Mouse (Mus musculus) c-Kit-negative CD71-positive TER-119-positive erythroid progenitor cells, embryonic 14.5 days (primary cell): ENCODE measurements around the gene Rad51c.
A peak's percentile ranks its signal among the peaks of the same experiment; 100 is the strongest.
"Not testable (repeated sequence)": the region's sequence is repeated elsewhere in the genome, so short reads cannot be mapped to it uniquely, and the experiment has no call there.

ENCODE experiments used
- DNase-seq: peaks from one replicate; pipeline ENCODE4 v3.0.0-alpha.2; 2013; ENCODE audit warnings: low read depth, low spot score

Gene Rad51c

DNA sequence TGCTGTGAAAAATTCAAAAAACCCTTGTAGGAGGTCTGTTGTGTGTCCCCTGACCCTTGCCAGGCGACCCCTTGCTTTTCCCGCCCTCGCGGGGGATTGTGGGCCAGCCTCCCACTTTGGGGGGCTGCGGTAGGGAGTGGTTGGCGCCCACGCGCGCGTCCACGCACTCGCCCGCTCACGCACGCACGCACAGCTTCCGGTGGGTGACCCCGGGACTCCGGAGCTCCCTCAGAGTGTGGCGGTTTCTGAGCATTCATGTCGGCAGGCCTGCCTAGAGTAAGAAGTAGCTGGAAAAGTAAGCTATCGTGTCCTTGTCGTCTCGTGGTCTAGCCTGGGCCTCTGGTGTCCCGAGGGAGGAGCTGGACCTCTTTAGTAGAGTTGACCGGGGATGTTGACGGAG is at the start of gene Rad51c, which contains the start of gene Tex14:
Gene Rad51c, minus strand, starts transcription at position 79 of the 400 bp plus-strand sequence.
Gene Tex14, plus strand, starts transcription at position 190 of the 400 bp plus-strand sequence.
- DNase-seq, result no peak

DNA sequence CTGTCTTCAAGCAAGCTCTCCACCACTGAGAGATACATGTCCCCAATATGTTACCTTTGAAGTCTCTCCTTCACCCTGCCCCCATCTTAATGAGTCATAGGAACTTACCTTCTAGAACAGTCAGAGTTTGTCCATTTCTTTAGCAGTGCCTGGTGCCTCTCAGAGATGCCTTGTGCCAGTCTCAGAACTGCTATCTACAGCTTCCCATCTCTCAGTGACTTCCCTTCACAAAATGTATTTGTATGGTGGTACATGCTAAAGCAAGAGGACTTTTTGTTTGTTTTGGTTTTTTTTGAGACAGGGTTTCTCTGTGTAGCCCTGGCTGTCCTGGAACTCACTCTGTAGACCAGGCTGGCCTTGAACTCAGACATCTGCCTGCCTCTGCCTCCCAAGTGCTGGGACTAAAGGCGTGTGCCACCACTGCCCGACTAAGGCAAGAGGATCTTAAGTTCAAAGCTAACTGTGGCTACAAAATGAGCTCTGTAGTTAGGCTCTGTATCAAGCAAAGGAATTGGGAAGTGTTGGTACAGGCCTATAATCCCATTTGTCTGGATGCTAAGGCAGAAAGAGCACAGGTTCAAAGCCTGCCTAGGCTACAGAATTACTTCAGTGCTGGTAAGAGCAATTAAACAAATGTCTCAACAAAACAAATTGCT is 49.4 kb upstream of the Rad51c start:
- no peak for DNase-seq

DNA sequence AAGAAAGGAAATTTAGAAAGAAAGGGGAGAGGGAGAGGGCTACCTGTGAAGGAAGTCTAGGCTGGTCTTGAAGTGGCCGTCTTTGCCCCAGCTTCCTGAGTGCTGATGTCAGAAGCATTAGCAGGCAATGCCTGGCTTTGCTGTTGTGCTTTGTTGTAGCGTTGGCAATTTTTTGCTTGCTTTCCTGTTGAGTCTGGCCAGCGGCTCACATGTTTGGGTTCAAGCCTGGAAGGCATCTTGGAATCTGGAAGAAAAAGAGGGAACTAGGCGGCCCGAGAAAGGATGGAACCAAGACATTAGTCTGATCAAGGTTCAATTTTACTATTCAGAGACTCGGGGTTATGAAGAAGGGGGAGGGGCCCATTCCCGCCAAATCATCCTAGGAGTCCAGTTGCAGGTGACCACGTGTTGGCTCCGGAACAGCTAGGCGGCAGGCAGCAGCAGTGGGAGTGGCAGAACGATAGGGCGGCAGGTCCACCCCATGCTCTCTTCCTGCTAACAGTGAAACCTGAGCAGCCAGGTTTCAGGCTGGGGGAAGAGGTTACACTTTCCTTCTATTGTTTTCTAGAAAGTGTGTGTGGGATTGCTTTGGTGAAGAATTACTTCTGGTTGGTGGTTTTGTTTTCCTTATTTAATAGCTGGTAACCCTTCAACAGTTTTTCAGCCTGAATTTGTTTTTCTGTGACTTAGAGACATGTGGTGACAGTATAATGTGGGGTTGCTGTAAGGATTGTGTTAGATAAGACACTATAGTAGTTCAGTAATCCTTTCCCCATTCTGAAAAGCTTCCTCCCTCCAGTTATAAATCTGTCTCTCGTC is 48.7 kb upstream of the Rad51c start:
- no peak for DNase-seq

DNA sequence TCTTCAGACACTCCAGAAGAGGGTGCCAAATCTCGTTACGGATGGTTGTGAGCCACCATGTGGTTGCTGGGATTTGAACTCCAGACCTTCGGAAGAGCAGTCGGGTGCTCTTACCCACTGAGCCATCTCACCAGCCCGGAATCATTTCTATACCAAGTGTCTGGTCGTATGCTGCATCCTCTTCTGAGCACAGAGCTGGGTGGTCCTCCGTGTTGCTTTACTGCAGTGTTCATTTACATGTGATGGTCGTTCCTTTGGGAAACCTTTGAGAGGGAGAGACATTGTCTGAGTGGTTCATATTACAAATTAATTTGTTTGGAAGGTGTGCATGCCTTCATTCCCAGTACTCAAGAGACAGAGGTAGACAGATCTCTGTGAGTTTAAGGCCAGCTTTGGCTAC is 48.0 kb upstream of the Rad51c start:
- DNase-seq, result not testable (repeated sequence)

DNA sequence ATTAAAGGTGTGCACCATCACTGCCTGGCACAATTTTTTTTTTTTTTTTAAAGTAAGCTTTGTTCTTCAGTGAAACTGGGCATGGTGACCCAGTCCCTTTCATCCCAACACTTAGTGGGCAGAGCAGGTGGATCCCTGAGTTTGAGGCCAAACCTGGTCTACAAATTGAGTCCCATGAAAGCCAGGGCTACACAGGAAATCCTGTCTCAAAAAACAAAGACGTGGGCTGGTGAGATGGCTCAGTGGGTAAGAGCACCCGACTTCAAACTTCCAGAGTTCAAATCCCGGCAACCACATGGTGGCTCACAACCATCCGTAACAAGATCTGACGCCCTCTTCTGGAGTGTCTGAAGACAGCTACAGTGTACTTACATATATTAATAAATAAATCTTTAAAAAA is 45.1 kb upstream of the Rad51c start:
- not testable (repeated sequence) for DNase-seq

DNA sequence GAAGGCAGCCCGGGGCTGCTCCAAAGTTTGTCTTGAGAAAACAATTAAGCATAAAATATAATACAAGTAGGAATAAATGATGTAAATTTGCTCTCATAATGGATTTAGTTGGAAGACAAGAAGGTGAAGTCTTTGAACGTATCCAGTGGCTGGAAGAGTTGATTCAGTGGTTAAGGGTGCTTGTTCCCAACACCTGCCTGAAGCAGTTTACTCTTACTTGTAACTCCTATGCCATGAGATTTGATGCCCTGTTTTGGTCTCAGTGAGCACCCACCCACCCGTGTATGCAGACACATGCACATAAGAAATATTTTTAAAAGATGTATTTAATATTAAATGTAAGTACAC is 44.4 kb upstream of the Rad51c start:
- no peak for DNase-seq

DNA sequence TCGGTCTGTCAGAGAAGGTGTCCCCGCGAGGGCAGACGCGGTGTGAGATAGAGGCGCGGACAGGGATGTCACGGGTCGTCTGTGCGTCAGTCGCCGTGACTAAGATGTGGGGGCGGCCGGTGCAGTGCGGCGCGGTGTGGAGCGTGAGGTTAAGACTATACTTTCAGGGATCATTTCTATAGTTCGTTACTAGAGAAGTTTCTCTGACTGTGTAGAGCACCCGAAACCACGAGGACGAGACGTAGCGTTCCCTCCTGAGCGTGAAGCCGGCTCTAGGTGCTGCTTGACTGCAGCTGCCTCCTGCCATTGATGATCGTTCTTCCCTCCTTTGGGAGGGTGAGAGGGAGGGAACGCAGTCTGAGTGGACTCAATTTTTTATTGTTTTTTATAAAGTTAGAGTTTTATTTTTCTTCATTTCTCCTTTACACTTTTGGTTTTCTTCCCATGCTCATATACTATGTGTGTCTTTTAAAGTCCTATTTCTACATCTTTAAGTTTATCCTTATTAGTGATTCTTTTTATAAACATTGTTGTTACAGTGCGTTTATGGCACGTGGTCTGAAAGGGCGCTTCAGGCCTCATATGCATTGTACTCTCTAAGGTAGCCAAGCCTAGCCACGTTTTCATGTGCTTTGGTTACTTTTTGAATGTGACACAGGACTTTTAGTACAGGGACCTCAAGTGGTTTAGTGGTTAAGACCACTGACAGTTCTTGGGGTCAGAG is 43.9 kb upstream of the Rad51c start:
- DNase-seq, result peak; percentile 59

DNA sequence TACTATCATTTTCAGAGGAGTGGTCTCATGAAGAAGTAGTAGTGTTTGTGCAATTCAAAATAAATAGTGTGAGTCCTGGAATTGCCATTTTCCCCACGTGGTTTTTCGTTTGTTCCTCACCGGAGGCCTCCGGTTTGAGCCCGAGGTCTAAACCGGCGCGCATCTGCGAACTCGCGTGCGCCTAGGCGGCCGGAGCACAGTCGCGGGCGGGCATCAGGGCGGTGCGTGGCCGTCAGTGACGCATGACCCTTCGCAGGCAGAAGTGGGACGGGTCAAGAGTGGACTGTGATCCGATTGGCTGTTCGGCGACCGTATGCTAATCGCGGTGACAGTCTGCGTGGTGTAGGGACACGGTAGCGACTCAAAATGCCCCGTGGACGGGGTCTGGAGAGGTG is 43.3 kb upstream of the Rad51c start:
- DNase-seq, result peak; percentile 65

DNA sequence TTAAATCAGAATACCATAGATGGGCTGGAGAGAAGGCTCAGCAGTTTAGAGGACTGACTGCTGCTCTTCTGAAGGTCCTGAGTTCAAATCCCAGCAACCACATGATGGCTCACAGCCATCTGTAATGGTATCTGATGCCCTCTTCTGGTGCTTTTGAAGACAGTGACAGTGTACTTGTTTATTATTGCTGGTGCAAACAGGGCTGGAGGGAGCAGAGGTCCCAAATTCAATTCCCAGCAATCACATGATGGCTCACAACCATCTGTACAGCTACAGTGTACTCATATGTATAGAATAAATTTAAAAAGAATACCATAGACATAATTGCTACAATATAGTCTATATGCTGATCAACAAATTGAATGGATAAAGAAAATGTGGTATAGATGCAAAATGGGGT is 42.7 kb upstream of the Rad51c start:
- DNase-seq, result no peak

DNA sequence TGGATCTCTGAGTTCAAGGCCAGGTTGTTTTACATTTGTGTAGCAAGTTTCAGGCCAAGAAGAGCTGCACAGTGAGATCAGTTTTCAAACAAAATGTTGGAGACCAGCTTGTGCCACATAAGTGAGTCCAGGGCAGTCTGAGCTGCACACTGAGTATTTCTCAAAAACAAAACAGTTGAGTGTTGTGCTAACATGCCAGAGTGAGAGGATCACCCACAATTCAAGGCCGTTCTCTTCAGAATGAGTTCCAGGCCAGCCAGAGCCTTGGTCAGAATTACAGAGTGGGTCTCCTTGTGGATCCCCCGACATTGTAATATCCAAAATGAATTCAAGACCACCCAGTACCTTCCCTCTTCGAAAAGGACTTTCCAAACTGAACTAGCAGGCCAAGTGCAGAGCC is 41.4 kb upstream of the Rad51c start:
- DNase-seq, result no peak

- not testable (repeated sequence) for DNase-seq
These were observed 40.8 kb upstream of the Rad51c start for GRCm38 (mm10) chr11:87445593-87445992.

GRCm38 (mm10) chr11:87444735-87445428 is 40.1 kb upstream of the Rad51c start:
- no peak for DNase-seq

GRCm38 (mm10) chr11:87444056-87444455 is 39.3 kb upstream of the Rad51c start:
- DNase-seq, result not testable (repeated sequence)

- DNase-seq, result peak; percentile 56
These were observed 38.7 kb upstream of the Rad51c start for GRCm38 (mm10) chr11:87443373-87443883.

- DNase-seq, result not testable (repeated sequence)
These were observed 38.1 kb upstream of the Rad51c start for GRCm38 (mm10) chr11:87442643-87443372.

- DNase-seq, result no peak
These were observed 35.2 kb upstream of the Rad51c start for GRCm38 (mm10) chr11:87439796-87440420.

- DNase-seq, result no peak
These were observed 31.8 kb upstream of the Rad51c start for GRCm38 (mm10) chr11:87436326-87437232.

GRCm38 (mm10) chr11:87435107-87435506 is 30.4 kb upstream of the Rad51c start:
- not testable (repeated sequence) for DNase-seq

- DNase-seq, result no peak
These were observed 28.3 kb upstream of the Rad51c start for GRCm38 (mm10) chr11:87432933-87433669.
